Mouse (Mus musculus) thymus, adult 2 months (tissue): ENCODE data around the gene Msi2. TPM values are rescaled to one million over a fixed set of nuclear protein-coding genes. Genes with fewer than 3 reads are reported as not detected.

Experiments used
- DNase-seq: peaks from one replicate; pipeline ENCODE4 v3.0.0; 2021
- H3K27ac ChIP-seq: fragments of 200-500 bp; 2 replicates; pipeline ENCODE4 v1.5.1; 2012; ENCODE audit warnings: low read length, control low read depth; ENCODE audit not compliant: control insufficient read depth, insufficient read depth
- H3K27me3 ChIP-seq: fragments of 200-500 bp; 2 replicates; pipeline ENCODE4 v1.6.1; 2012; ENCODE audit warnings: mild to moderate bottlenecking, low read length, moderate library complexity, mixed read lengths; ENCODE audit not compliant: control insufficient read depth, insufficient read depth
- H3K36me3 ChIP-seq: fragments of 200-500 bp; 2 replicates; pipeline ENCODE4 v1.6.1; 2012; ENCODE audit warnings: mild to moderate bottlenecking, low read length, moderate library complexity; ENCODE audit not compliant: control insufficient read depth, insufficient read depth
- H3K4me1 ChIP-seq: fragments of 200-500 bp; replicated peaks from 2 replicates; pipeline ENCODE4 v1.6.1; 2012; ENCODE audit warnings: low read length; ENCODE audit not compliant: control insufficient read depth, insufficient read depth
- H3K4me3 ChIP-seq: fragments of 200-500 bp; 2 replicates; pipeline ENCODE4 v1.5.1; 2012; ENCODE audit warnings: mild to moderate bottlenecking, low read length, control low read depth, moderate library complexity; ENCODE audit not compliant: control insufficient read depth, insufficient read depth
- CTCF ChIP-seq: fragments of 200-500 bp; IDR thresholded peaks from 2 replicates; pipeline ENCODE4 v1.5.1; 2012; ENCODE audit warnings: mild to moderate bottlenecking, control low read depth, low read length, moderate library complexity, borderline replicate concordance; ENCODE audit not compliant: control insufficient read depth, poor library complexity, insufficient read depth; ENCODE audit errors: extremely low read depth
- POLR2A ChIP-seq: fragments of 200-500 bp; IDR thresholded peaks from 2 replicates; pipeline ENCODE4 v1.6.1; 2012; ENCODE audit warnings: mild to moderate bottlenecking, low read length, control low read depth, moderate library complexity; ENCODE audit not compliant: control insufficient read depth, poor library complexity, insufficient read depth; ENCODE audit errors: extremely low read depth
- WGBS: fragments of 180-500 bp; shearing (Covaris S2); methylation state at CpG from one replicate; pipeline ENCODE4 v1.1.7; 2018; 5-methylcytosine and 5-hydroxymethylcytosine counted together
- polyA plus RNA-seq: library from polyadenylated mRNA; depleted of rRNA; stranded (reverse); fragments of >200 nt; gene quantifications from 2 replicates; pipeline ENCODE4 v1.2.3, GENCODE M21; 2012

The Msi2 gene
- polyA plus RNA-seq, 1 experiment, result 51.3 TPM

GRCm38 (mm10) chr11:88516596-88517485 lies 201.5 kb downstream of the Msi2 start:
- Histone ChIP-seq H3K36me3 (no peaks in the 10 kb centered on the region), H3K4me1 (peaks cover 8% of the 10 kb centered on the region), H3K27me3 (no peaks in the 10 kb centered on the region), H3K27ac (no peak overlapping the region), H3K4me3 (no peak overlapping the region)
- WGBS, result 91% methylated on average over 12 of the region's 12 CpGs
- TF ChIP-seq POLR2A (no peak), CTCF (no peak)
- no peak for DNase-seq

- no peak overlapping the region for H3K27ac ChIP-seq
Measured at GRCm38 (mm10) chr11:88515736-88516583, 202.4 kb downstream of the Msi2 start.

GRCm38 (mm10) chr11:88515267-88515666 lies 203.0 kb downstream of the Msi2 start:
- Histone ChIP-seq H3K4me3 (no peak overlapping the region), H3K36me3 (no peaks in the 10 kb centered on the region), H3K27ac (no peak overlapping the region), H3K4me1 (peaks cover 11% of the 10 kb centered on the region), H3K27me3 (no peaks in the 10 kb centered on the region)
- no peak for DNase-seq
- WGBS, result 94% methylated on average over 2 of the region's 2 CpGs
- no peak for TF ChIP-seq CTCF
- no peak for TF ChIP-seq POLR2A

More at GRCm38 (mm10) chr11:88515736-88516583, 202.4 kb downstream of the Msi2 start:
- Histone ChIP-seq H3K27me3 (no peaks in the 10 kb centered on the region), H3K4me1 (peaks cover 8% of the 10 kb centered on the region), H3K4me3 (no peak overlapping the region), H3K36me3 (no peaks in the 10 kb centered on the region)
- WGBS, result 46% methylated on average over 6 of the region's 6 CpGs
- TF ChIP-seq POLR2A, result no peak
- TF ChIP-seq CTCF, result no peak
- DNase-seq, result no peak

- Histone ChIP-seq H3K36me3 (no peaks in the 10 kb centered on the region), H3K27ac (no peak overlapping the region), H3K4me1 (peaks cover 12% of the 10 kb centered on the region), H3K4me3 (no peak overlapping the region), H3K27me3 (no peaks in the 10 kb centered on the region)
- WGBS, result 94% methylated on average over 12 of the region's 12 CpGs
- TF ChIP-seq POLR2A (no peak), CTCF (no peak)
- no peak for DNase-seq
Measured at GRCm38 (mm10) chr11:88514151-88514926, 204.0 kb downstream of the Msi2 start.

- Histone ChIP-seq H3K4me1 (peaks cover 12% of the 10 kb centered on the region), H3K27ac (no peak overlapping the region), H3K36me3 (no peaks in the 10 kb centered on the region), H3K4me3 (no peak overlapping the region), H3K27me3 (no peaks in the 10 kb centered on the region)
- 70% methylated on average over 4 of the region's 4 CpGs for WGBS
- DNase-seq, result peak; percentile 65
- TF ChIP-seq POLR2A (no peak), CTCF (peak; percentile 68; the same call in 1 of the 2 replicates)
Measured at GRCm38 (mm10) chr11:88512580-88512979, 205.7 kb downstream of the Msi2 start.
